In the genomic region with DNA sequence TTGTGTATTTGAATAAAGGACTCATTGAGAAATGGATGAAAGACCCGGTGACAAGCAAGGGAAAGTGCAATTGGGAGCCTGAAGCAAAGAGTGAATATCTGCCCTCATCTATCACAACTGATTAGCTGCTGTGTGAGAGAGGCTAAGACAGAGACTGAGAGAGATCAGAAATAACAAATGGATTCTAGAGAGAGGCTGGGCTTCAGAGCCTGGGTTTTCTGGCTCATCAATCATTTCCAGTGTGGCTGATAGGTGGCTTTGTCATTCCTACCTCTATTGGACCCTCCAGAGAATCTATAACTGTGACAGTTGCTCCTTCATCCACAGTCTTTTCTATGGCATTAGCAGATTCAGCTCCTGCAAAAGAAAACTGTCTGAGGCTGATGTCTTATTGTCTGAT, we compare ENCODE assay signal across 24 mouse cellular contexts.
A peak's percentile ranks its signal among the peaks of the same experiment; 100 is the strongest.
DNase-seq lines count a peak whose midpoint lies in the region; ATAC-seq and TF ChIP-seq lines count a peak whose summit lies in the region.
"Had no signal": no experiment of that assay in that cellular context is flagged by ENCODE, and none has a peak within 500 bp of the region (broad histone marks: within the 10 kb centered on the region; RNA-seq: fewer than 3 reads in every experiment).

No protein-coding gene starts in this region.

- H3K27ac ChIP-seq in hindbrain, embryonic 10.5 days: no peak overlapping the region
- peak overlapping the region; percentile 58 for H3K27ac ChIP-seq in hindbrain, embryonic 13.5 days
- no peak overlapping the region for H3K27ac ChIP-seq in hindbrain, embryonic 16.5 days (ENCODE audit: low read depth, low read length)
- H3K27ac ChIP-seq in layer of hippocampus, adult 2 months: no peak overlapping the region
- H3K27ac ChIP-seq: embryonic facial prominence, embryonic 12.5 days; embryonic facial prominence, embryonic 15.5 days; heart, embryonic 15.5 days; intestine, embryonic 15.5 days had no signal

- no peak overlapping the region for H3K4me2 ChIP-seq in hindbrain, embryonic 13.5 days
- no peak overlapping the region for H3K4me2 ChIP-seq in hindbrain, embryonic 16.5 days (ENCODE audit: low read length)
- H3K4me2 ChIP-seq: embryonic facial prominence, embryonic 12.5 days; embryonic facial prominence, embryonic 15.5 days; heart, embryonic 12.5 days; heart, embryonic 15.5 days; intestine, embryonic 15.5 days had no signal

- no peaks in the 10 kb centered on the region for H3K27me3 ChIP-seq in hindbrain, embryonic 10.5 days (ENCODE audit: insufficient read depth, poor library complexity, severe bottlenecking)
- no peaks in the 10 kb centered on the region for H3K27me3 ChIP-seq in hindbrain, embryonic 13.5 days
- H3K27me3 ChIP-seq in hindbrain, embryonic 16.5 days (replicated peaks; ENCODE audit: control insufficient read depth, insufficient read depth, low read length): no peaks in the 10 kb centered on the region
- H3K27me3 ChIP-seq: embryonic facial prominence, embryonic 12.5 days; embryonic facial prominence, embryonic 15.5 days; heart, embryonic 12.5 days; heart, embryonic 15.5 days; intestine, embryonic 15.5 days had no signal

- H3K9me3 ChIP-seq in hindbrain, embryonic 10.5 days: no peaks in the 10 kb centered on the region
- no peaks in the 10 kb centered on the region for H3K9me3 ChIP-seq in hindbrain, embryonic 13.5 days
- H3K9me3 ChIP-seq in hindbrain, embryonic 16.5 days (ENCODE audit: control insufficient read depth, low read length): no peaks in the 10 kb centered on the region
- H3K9me3 ChIP-seq: embryonic facial prominence, embryonic 12.5 days; embryonic facial prominence, embryonic 15.5 days; heart, embryonic 12.5 days; heart, embryonic 15.5 days; intestine, embryonic 15.5 days had no signal

- 0 out of 2 replicates have a peak, but pooled peaks have one; percentile 49 for ATAC-seq in hindbrain, embryonic 13.5 days (ENCODE audit: low FRiP score)
- ATAC-seq in hindbrain, embryonic 16.5 days: peak; percentile 50; the same call in 1 of the 2 replicates
- no peak for ATAC-seq in monocyte, adult 5-6 weeks (replicated peaks; ENCODE audit: insufficient number of reproducible peaks, low FRiP score, low TSS enrichment, poor library complexity, severe bottlenecking)
- ATAC-seq: CD4-positive, CD25-positive, alpha-beta regulatory T cell, adult 4 months; forebrain, embryonic 14.5 days; intestine, embryonic 15.5 days had no signal

- 53% methylated on average over 1 of the region's 1 CpGs for WGBS in hindbrain, embryonic 10.5 days
- 30% methylated on average over 1 of the region's 1 CpGs for WGBS in hindbrain, embryonic 13.5 days
- 42% methylated on average over 1 of the region's 1 CpGs for WGBS in hindbrain, embryonic 16.5 days

- no peaks in the 10 kb centered on the region for H3K4me1 ChIP-seq in hindbrain, embryonic 10.5 days (replicated peaks)
- H3K4me1 ChIP-seq in hindbrain, embryonic 13.5 days (replicated peaks): peaks cover 7% of the 10 kb centered on the region; the same call in 1 of the 2 replicates
- no peaks in the 10 kb centered on the region for H3K4me1 ChIP-seq in hindbrain, embryonic 16.5 days (ENCODE audit: control insufficient read depth, insufficient read depth, low read depth, low read length)
- H3K4me1 ChIP-seq: embryonic facial prominence, embryonic 12.5 days; embryonic facial prominence, embryonic 15.5 days; heart, embryonic 12.5 days; heart, embryonic 15.5 days; intestine, embryonic 15.5 days had no signal

- peak; percentile 3 for DNase-seq in brain, embryonic 14.5 days (ENCODE audit: low read depth)
- DNase-seq in hindbrain, embryonic 10.5 days (ENCODE audit: low spot score): peak; percentile 4
- no peak for DNase-seq in heart, postnatal 4 days
- DNase-seq in layer of hippocampus, adult 2 months (ENCODE audit: low spot score in 2 of 2): no peak
- DNase-seq: adrenal gland, adult 2 months; adrenal gland, postnatal 14 days; cerebellum, adult 11-12 months; cerebellum, adult 8-10 months; gastrocnemius, postnatal 25 days; heart, adult 18-20 months; heart, postnatal 10 days; heart, postnatal 36 days; kidney, adult 11 months; kidney, adult 8-10 months had no signal

- H3K9ac ChIP-seq in hindbrain, embryonic 13.5 days: no peak overlapping the region
- no peak overlapping the region for H3K9ac ChIP-seq in hindbrain, embryonic 16.5 days (ENCODE audit: low read depth, low read length)
- H3K9ac ChIP-seq: embryonic facial prominence, embryonic 12.5 days; embryonic facial prominence, embryonic 15.5 days; heart, embryonic 12.5 days; heart, embryonic 15.5 days; intestine, embryonic 15.5 days had no signal

- TF ChIP-seq POLR2A in brain, embryonic 14.5 days (IDR thresholded peaks at IDR 0.05; ENCODE audit: borderline replicate concordance, extremely low read depth, insufficient read depth, insufficient read length, poor library complexity, severe bottlenecking): no peak

- H3K36me3 ChIP-seq in hindbrain, embryonic 10.5 days: no peaks in the 10 kb centered on the region
- no peaks in the 10 kb centered on the region for H3K36me3 ChIP-seq in hindbrain, embryonic 13.5 days
- no peaks in the 10 kb centered on the region for H3K36me3 ChIP-seq in hindbrain, embryonic 16.5 days (ENCODE audit: control insufficient read depth, insufficient read depth, low read length)
- H3K36me3 ChIP-seq: embryonic facial prominence, embryonic 12.5 days; embryonic facial prominence, embryonic 15.5 days; heart, embryonic 12.5 days; heart, embryonic 15.5 days; intestine, embryonic 15.5 days had no signal

- TF ChIP-seq CTCF in brain, embryonic 14.5 days (IDR thresholded peaks at IDR 0.05; ENCODE audit: borderline replicate concordance, extremely low read depth, insufficient read depth, insufficient read length): no peak
- TF ChIP-seq CTCF in layer of hippocampus, adult 2 months (conservative IDR thresholded peaks at IDR 0.05): no peak

- H3K4me3 ChIP-seq in hindbrain, embryonic 10.5 days: no peak overlapping the region
- no peak overlapping the region for H3K4me3 ChIP-seq in hindbrain, embryonic 13.5 days
- H3K4me3 ChIP-seq in hindbrain, embryonic 16.5 days (ENCODE audit: low read length): no peak overlapping the region
- no peak overlapping the region for H3K4me3 ChIP-seq in layer of hippocampus, adult 2 months
- H3K4me3 ChIP-seq: embryonic facial prominence, embryonic 12.5 days; embryonic facial prominence, embryonic 15.5 days; heart, embryonic 12.5 days; heart, embryonic 15.5 days; intestine, embryonic 15.5 days had no signal

Comparison
In these comparisons a context has a peak if more than half of its experiments do, and no peak if none do; other contexts are left out.
1. DNase-seq: peak in brain, embryonic 14.5 days (single experiment) and hindbrain, embryonic 10.5 days (single experiment); none in heart, postnatal 4 days (single experiment) and layer of hippocampus, adult 2 months (0 of 2).